Mouse (Mus musculus) heart, adult 2 months (tissue): ENCODE measurements around the gene St8sia1.

Source experiments
- CTCF ChIP-seq: fragments of 200-600 bp; IDR thresholded peaks from 2 replicates; pipeline ENCODE4 v1.8.1; 2022; ENCODE audit warnings: antibody characterized with exemption, mild to moderate bottlenecking, moderate library complexity
- EP300 ChIP-seq: fragments of 200-500 bp; IDR thresholded peaks from 2 replicates; pipeline ENCODE4 v1.6.1; 2011; ENCODE audit warnings: low read depth, low read length, control low read depth; ENCODE audit not compliant: insufficient read depth
- POLR2A ChIP-seq: fragments of 200-500 bp; IDR thresholded peaks from 2 replicates; pipeline ENCODE4 v1.6.1; 2011; ENCODE audit warnings: mild to moderate bottlenecking, low read depth, low read length, control low read depth; ENCODE audit not compliant: insufficient read depth

- TF ChIP-seq POLR2A (no peak), CTCF (no peak), EP300 (no peak)
Measured at GRCm38 (mm10) chr6:142780574-142781033, 183.6 kb downstream of the St8sia1 start.
